Mouse (Mus musculus) lung, adult 2 months (tissue): Measurements from ENCODE around the gene Sez6. TPM values are rescaled to one million over a fixed set of nuclear protein-coding genes. Genes with fewer than 3 reads are reported as not detected.

Experiments used
- DNase-seq: peaks from one replicate; pipeline ENCODE4 v3.0.0; 2022
- H3K4me1 ChIP-seq: fragments of 200-500 bp; 2 replicates; pipeline ENCODE4 v1.6.1; 2011; ENCODE audit warnings: low read length; ENCODE audit not compliant: control insufficient read depth, insufficient read depth
- H3K4me3 ChIP-seq: fragments of 200-500 bp; replicated peaks from 2 replicates; pipeline ENCODE3; 2011; ENCODE audit warnings: low read depth, mild to moderate bottlenecking, control low read depth, low read length; ENCODE audit errors: extremely low read depth
- CTCF ChIP-seq: fragments of 200-500 bp; IDR thresholded peaks from 2 replicates; pipeline ENCODE4 v1.5.1; 2011; ENCODE audit warnings: mild to moderate bottlenecking, low read length, control low read depth; ENCODE audit not compliant: insufficient read depth
- POLR2A ChIP-seq: fragments of 200-500 bp; IDR thresholded peaks from 2 replicates; pipeline ENCODE4 v1.6.1; 2011; ENCODE audit warnings: low read depth, mild to moderate bottlenecking, control low read depth, low read length, borderline replicate concordance; ENCODE audit errors: extremely low read depth
- WGBS: fragments of 180-500 bp; shearing (Covaris S2); methylation state at CpG from one replicate; pipeline ENCODE4 v1.1.7; 2018; 5-methylcytosine and 5-hydroxymethylcytosine counted together
- polyA plus RNA-seq: library from polyadenylated mRNA; depleted of rRNA; stranded (reverse); fragments of >200 nt; gene quantifications from 2 replicates; pipeline ENCODE4 v1.2.3, GENCODE M21; 2012

Gene Sez6
- polyA plus RNA-seq, 1 experiment, result 0.19 TPM

- TF ChIP-seq CTCF (0 out of 2 replicates have a peak, but pooled peaks have one; percentile 23), POLR2A (no peak)
- 21% methylated on average over 11 of the region's 11 CpGs for WGBS
- DNase-seq, result peak; percentile 83
- no peak within 1 kb of the TSS for H3K4me3 ChIP-seq
- peaks cover 14% of the 10 kb centered on the region for H3K4me1 ChIP-seq
Observed at GRCm38 (mm10) chr11:77893787-77894718, 36.5 kb upstream of the Sez6 start, which contains the start of gene Pipox. Pipox (minus strand) TSS chr11:77894096.

GRCm38 (mm10) chr11:77894967-77895366, 35.6 kb upstream of the Sez6 start:
- Histone ChIP-seq H3K4me1 (peaks cover 14% of the 10 kb centered on the region), H3K4me3 (no peak overlapping the region)
- no peak for DNase-seq
- 80% methylated on average over 2 of the region's 2 CpGs for WGBS
- TF ChIP-seq CTCF, result no peak
- TF ChIP-seq POLR2A, result no peak

GRCm38 (mm10) chr11:77896011-77896410, 34.6 kb upstream of the Sez6 start:
- Histone ChIP-seq H3K4me1 (peaks cover 15% of the 10 kb centered on the region), H3K4me3 (no peak overlapping the region)
- 69% methylated on average over 9 of the region's 9 CpGs for WGBS
- DNase-seq, result no peak
- TF ChIP-seq POLR2A, result no peak
- no peak for TF ChIP-seq CTCF

GRCm38 (mm10) chr11:77896480-77896819, 34.1 kb upstream of the Sez6 start:
- no peak overlapping the region for H3K4me3 ChIP-seq
- WGBS, result 24% methylated on average over 6 of the region's 6 CpGs

GRCm38 (mm10) chr11:77896820-77897805, 33.5 kb upstream of the Sez6 start:
- WGBS, result 26% methylated on average over 23 of the region's 23 CpGs
- no peak for TF ChIP-seq POLR2A
- no peak for TF ChIP-seq CTCF
- Histone ChIP-seq H3K4me1 (peaks cover 18% of the 10 kb centered on the region), H3K4me3 (peak overlapping the region; percentile 21)
- DNase-seq, result peak; percentile 34

More at GRCm38 (mm10) chr11:77896480-77896819, 34.1 kb upstream of the Sez6 start:
- peaks cover 16% of the 10 kb centered on the region for H3K4me1 ChIP-seq
- no peak for TF ChIP-seq POLR2A
- TF ChIP-seq CTCF, result no peak
- DNase-seq, result no peak

GRCm38 (mm10) chr11:77900187-77900586, 30.4 kb upstream of the Sez6 start:
- H3K4me1 ChIP-seq, result peaks cover 8% of the 10 kb centered on the region
- no peak overlapping the region for H3K4me3 ChIP-seq
- WGBS, result 83% methylated on average over 3 of the region's 3 CpGs
- no peak for DNase-seq
- TF ChIP-seq CTCF (no peak), POLR2A (no peak)

- TF ChIP-seq CTCF, result no peak
- no peak for TF ChIP-seq POLR2A
- Histone ChIP-seq H3K4me3 (no peak overlapping the region), H3K4me1 (peaks cover 8% of the 10 kb centered on the region)
- 62% methylated on average over 4 of the region's 4 CpGs for WGBS
- DNase-seq, result no peak
Observed at GRCm38 (mm10) chr11:77900696-77901095, 29.9 kb upstream of the Sez6 start.

- TF ChIP-seq CTCF (no peak), POLR2A (no peak)
- H3K4me3 ChIP-seq, result no peak overlapping the region
Observed at GRCm38 (mm10) chr11:77901366-77901765, 29.2 kb upstream of the Sez6 start.

GRCm38 (mm10) chr11:77901775-77902355, 28.7 kb upstream of the Sez6 start:
- H3K4me1 ChIP-seq, result peaks cover 6% of the 10 kb centered on the region
- DNase-seq, result peak; percentile 17
- no peak for TF ChIP-seq CTCF
- no peak for TF ChIP-seq POLR2A
- 30% methylated on average over 8 of the region's 8 CpGs for WGBS
- no peak overlapping the region for H3K4me3 ChIP-seq

More at GRCm38 (mm10) chr11:77901366-77901765, 29.2 kb upstream of the Sez6 start:
- DNase-seq, result no peak
- 54% methylated on average over 5 of the region's 5 CpGs for WGBS
- H3K4me1 ChIP-seq, result peaks cover 8% of the 10 kb centered on the region
